Comparison of ENCODE assay signal across 12 mouse cellular contexts in the genomic region with DNA sequence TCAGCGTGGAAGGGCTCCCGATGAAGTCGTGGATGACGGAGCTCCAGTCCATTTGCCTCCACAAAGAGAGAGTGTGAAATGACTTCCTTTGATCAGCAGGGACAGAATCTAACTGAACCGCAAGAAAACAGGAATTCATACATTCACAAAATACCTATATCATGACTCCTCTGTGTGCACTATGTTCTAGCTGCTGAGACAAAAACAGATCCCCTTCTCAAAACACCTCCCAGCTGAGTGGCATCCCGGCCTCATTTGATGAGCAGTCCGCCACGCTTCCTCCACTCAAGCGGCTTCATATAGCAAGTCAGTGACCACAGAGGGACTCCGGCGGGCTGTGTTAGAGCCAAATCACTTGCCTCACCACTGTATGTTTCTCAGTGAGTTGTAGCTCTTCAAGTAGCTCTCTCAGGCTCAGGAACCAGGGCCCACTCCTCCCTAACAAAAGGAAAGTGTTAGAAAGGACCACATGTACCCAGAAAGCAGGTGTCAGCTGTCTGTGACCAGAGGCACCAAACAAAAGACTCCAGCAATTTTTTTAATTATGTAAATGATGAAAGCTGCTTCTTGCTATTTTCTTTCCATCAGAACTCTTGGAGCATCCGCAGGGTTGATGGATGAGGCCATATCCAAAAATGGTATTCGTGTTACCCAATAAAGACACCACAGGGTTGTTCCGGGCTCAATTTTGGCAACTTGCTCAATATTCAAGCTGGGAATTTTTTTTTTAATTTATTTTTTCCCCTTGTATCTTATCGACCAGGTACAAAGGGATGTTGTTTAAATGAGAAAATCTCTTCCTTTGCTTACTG.
DNase-seq lines count a peak whose midpoint lies in the region; ATAC-seq and TF ChIP-seq lines count a peak whose summit lies in the region.
"Had no signal": no experiment of that assay in that cellular context is flagged by ENCODE, and none has a peak within 500 bp of the region (broad histone marks: within the 10 kb centered on the region; RNA-seq: fewer than 3 reads in every experiment).

No protein-coding gene starts in this region.

- no peaks in the 10 kb centered on the region for H3K9me3 ChIP-seq in embryonic facial prominence, embryonic 10.5 days
- H3K9me3 ChIP-seq in hindbrain, embryonic 12.5 days (replicated peaks), result no peaks in the 10 kb centered on the region
- H3K9me3 ChIP-seq in midbrain, postnatal 0 days (ENCODE audit: low read length), result no peaks in the 10 kb centered on the region
- H3K9me3 ChIP-seq: heart, embryonic 13.5 days; stomach, embryonic 15.5 days had no signal

- ATAC-seq in hindbrain, embryonic 12.5 days (ENCODE audit: low FRiP score), result peak; percentile 42; the same call in 1 of the 2 replicates
- no peak for ATAC-seq in midbrain, postnatal 0 days (ENCODE audit: low FRiP score)
- ATAC-seq: inflammation-experienced regulatory T-cells, adult 6 months had no signal

- no peak overlapping the region for H3K4me3 ChIP-seq in embryonic facial prominence, embryonic 10.5 days
- H3K4me3 ChIP-seq in hindbrain, embryonic 12.5 days, result no peak overlapping the region
- no peak overlapping the region for H3K4me3 ChIP-seq in midbrain, postnatal 0 days (ENCODE audit: low read depth, low read length)
- H3K4me3 ChIP-seq: heart, embryonic 13.5 days; stomach, embryonic 15.5 days had no signal

- peaks cover 8% of the 10 kb centered on the region for H3K27me3 ChIP-seq in embryonic facial prominence, embryonic 10.5 days (replicated peaks; ENCODE audit: low read depth, poor library complexity, severe bottlenecking)
- 0 out of 2 replicates have a peak, but pooled peaks cover 4% of the 10 kb centered on the region for H3K27me3 ChIP-seq in hindbrain, embryonic 12.5 days
- peaks cover 4% of the 10 kb centered on the region; the same call in 1 of the 2 replicates for H3K27me3 ChIP-seq in midbrain, postnatal 0 days (ENCODE audit: insufficient read depth, low read length)
- H3K27me3 ChIP-seq: heart, embryonic 13.5 days; stomach, embryonic 15.5 days had no signal

- H3K4me1 ChIP-seq in embryonic facial prominence, embryonic 10.5 days, result peaks cover 21% of the 10 kb centered on the region
- peaks cover 19% of the 10 kb centered on the region for H3K4me1 ChIP-seq in hindbrain, embryonic 12.5 days
- peaks cover 15% of the 10 kb centered on the region for H3K4me1 ChIP-seq in midbrain, postnatal 0 days (ENCODE audit: insufficient read depth, low read length)
- H3K4me1 ChIP-seq: stomach, embryonic 15.5 days had no signal

- no peaks in the 10 kb centered on the region for H3K36me3 ChIP-seq in embryonic facial prominence, embryonic 10.5 days (replicated peaks)
- no peaks in the 10 kb centered on the region for H3K36me3 ChIP-seq in hindbrain, embryonic 12.5 days
- H3K36me3 ChIP-seq in midbrain, postnatal 0 days (ENCODE audit: insufficient read depth, low read length), result no peaks in the 10 kb centered on the region
- H3K36me3 ChIP-seq: heart, embryonic 13.5 days; stomach, embryonic 15.5 days had no signal

- no peak overlapping the region for H3K9ac ChIP-seq in hindbrain, embryonic 12.5 days
- H3K9ac ChIP-seq in midbrain, postnatal 0 days (replicated peaks; ENCODE audit: low read length, poor library complexity, severe bottlenecking), result no peak overlapping the region
- H3K9ac ChIP-seq: heart, embryonic 13.5 days; stomach, embryonic 15.5 days had no signal

- TF ChIP-seq CTCF in midbrain, postnatal 0 days (IDR thresholded peaks at IDR 0.05), result no peak

- H3K4me2 ChIP-seq in hindbrain, embryonic 12.5 days (replicated peaks), result no peak overlapping the region
- no peak overlapping the region; the same call in 1 of the 2 replicates for H3K4me2 ChIP-seq in midbrain, postnatal 0 days (ENCODE audit: low read depth, low read length, poor library complexity, severe bottlenecking)
- H3K4me2 ChIP-seq: heart, embryonic 13.5 days; stomach, embryonic 15.5 days had no signal

- WGBS in embryonic facial prominence, embryonic 10.5 days, result 86% methylated on average over 15 of the region's 15 CpGs
- WGBS in hindbrain, embryonic 12.5 days, result 69% methylated on average over 15 of the region's 15 CpGs
- WGBS in midbrain, postnatal 0 days, result 34% methylated on average over 15 of the region's 15 CpGs

- no peak overlapping the region; the same call in 1 of the 2 replicates for H3K27ac ChIP-seq in embryonic facial prominence, embryonic 10.5 days (replicated peaks)
- peak overlapping the region; percentile 50 for H3K27ac ChIP-seq in hindbrain, embryonic 12.5 days
- H3K27ac ChIP-seq in midbrain, postnatal 0 days (ENCODE audit: low read depth, low read length), result peak overlapping the region; percentile 32; the same call in 1 of the 2 replicates
- H3K27ac ChIP-seq: heart, embryonic 13.5 days; stomach, embryonic 15.5 days had no signal

- DNase-seq in cerebellum, adult 8-10 months, result peak; percentile 5
- no peak for DNase-seq in cerebellum, adult 11-12 months
- peak; percentile 21 for DNase-seq in embryonic facial prominence, embryonic 10.5 days (ENCODE audit: low spot score)
- DNase-seq in midbrain, postnatal 0 days (ENCODE audit: low spot score), result peak; percentile 51
- no peak for DNase-seq in adrenal gland, postnatal 14 days
- DNase-seq in kidney, adult 11 months, result no peak
- DNase-seq in layer of hippocampus, adult 9-10 months (ENCODE audit: low spot score), result no peak
- DNase-seq: right cerebral cortex, postnatal 25 days had no signal

Comparison
In these comparisons a context has a peak if more than half of its experiments do, and no peak if none do; other contexts are left out.
1. DNase-seq: peak in cerebellum, adult 8-10 months (single experiment), embryonic facial prominence, embryonic 10.5 days (single experiment) and midbrain, postnatal 0 days (single experiment); none in cerebellum, adult 11-12 months (single experiment), adrenal gland, postnatal 14 days (single experiment), kidney, adult 11 months (single experiment) and layer of hippocampus, adult 9-10 months (single experiment).